Mouse (Mus musculus): ENCODE data around the gene Boc.

Boc gene

GRCm38 (mm10) chr16:44527218-44527905 is 31.3 kb downstream of the Boc start:
- CTCF ChIA-PET = no interaction called here

GRCm38 (mm10) chr16:44526689-44527088 is 32.0 kb downstream of the Boc start:
- CTCF ChIA-PET = no interaction called here

- CTCF ChIA-PET = no interaction called here
These were observed 32.7 kb downstream of the Boc start for GRCm38 (mm10) chr16:44526044-44526443.

- CTCF ChIA-PET = no interaction called here
These were observed 35.1 kb downstream of the Boc start for GRCm38 (mm10) chr16:44523595-44523994.

- CTCF ChIA-PET = no interaction called here
These were observed 42.2 kb downstream of the Boc start for GRCm38 (mm10) chr16:44516498-44516897.

GRCm38 (mm10) chr16:44510521-44511213 is 48.0 kb downstream of the Boc start:
- CTCF ChIA-PET = interaction anchor here (0.7 kb wide), 1 partner anchor 1331 kb away, joined by 3 read pairs; no protein-coding TSS in a partner anchor

- CTCF ChIA-PET = interaction anchor here (0.7 kb wide), 1 partner anchor 1332 kb away, joined by 3 read pairs; no protein-coding TSS in a partner anchor
These were observed 49.0 kb downstream of the Boc start for GRCm38 (mm10) chr16:44509458-44510344.

- CTCF ChIA-PET = no interaction called here
These were observed 49.9 kb downstream of the Boc start for GRCm38 (mm10) chr16:44508772-44509171.

- CTCF ChIA-PET = no interaction called here
These were observed 50.7 kb downstream of the Boc start for GRCm38 (mm10) chr16:44508025-44508424.

- CTCF ChIA-PET = no interaction called here
These were observed 51.4 kb downstream of the Boc start for GRCm38 (mm10) chr16:44507027-44507929.

- CTCF ChIA-PET = no interaction called here
These were observed 53.5 kb downstream of the Boc start for GRCm38 (mm10) chr16:44505243-44505642.

GRCm38 (mm10) chr16:44502895-44503575 is 55.7 kb downstream of the Boc start:
- CTCF ChIA-PET = no interaction called here

- CTCF ChIA-PET = no interaction called here
These were observed 56.4 kb downstream of the Boc start for GRCm38 (mm10) chr16:44502325-44502724.

GRCm38 (mm10) chr16:44501783-44502182 is 56.9 kb downstream of the Boc start:
- CTCF ChIA-PET = no interaction called here

- CTCF ChIA-PET = no interaction called here
These were observed 60.2 kb downstream of the Boc start for GRCm38 (mm10) chr16:44498447-44498846.

- CTCF ChIA-PET = interaction anchor here (0.6 kb wide), 1 partner anchor 1943 kb away, joined by 5 read pairs; no protein-coding TSS in a partner anchor
These were observed 61.7 kb downstream of the Boc start for GRCm38 (mm10) chr16:44496971-44497464.

- CTCF ChIA-PET = no interaction called here
These were observed 64.1 kb downstream of the Boc start for GRCm38 (mm10) chr16:44494441-44495108.

GRCm38 (mm10) chr16:44493868-44494267 is 64.8 kb downstream of the Boc start:
- CTCF ChIA-PET = no interaction called here

- CTCF ChIA-PET = no interaction called here
These were observed 66.0 kb downstream of the Boc start for GRCm38 (mm10) chr16:44492706-44493105.

GRCm38 (mm10) chr16:44492151-44492550 is 66.5 kb downstream of the Boc start:
- CTCF ChIA-PET = no interaction called here
